Mouse (Mus musculus): ENCODE data around the gene Amer3.
A peak's percentile ranks its signal among the peaks of the same experiment; 100 is the strongest.
"Not testable (repeated sequence)": the region's sequence is repeated elsewhere in the genome, so short reads cannot be mapped to it uniquely, and the experiment has no call there.

Gene Amer3

GRCm38 (mm10) chr1:34578851-34579781 lies at the start of gene Amer3:
TSS of gene Amer3 (plus strand) at chr1:34579657.
- peak; percentile 77 for ATAC-seq (ENCODE audit: insufficient number of reproducible peaks, low FRiP score, low TSS enrichment)

- ATAC-seq (ENCODE audit: insufficient number of reproducible peaks, low FRiP score, low TSS enrichment), result not testable (repeated sequence)
Observed at GRCm38 (mm10) chr1:34534574-34534973, 44.9 kb upstream of the Amer3 start.

GRCm38 (mm10) chr1:34535043-34535698 lies 44.3 kb upstream of the Amer3 start, which contains the start of gene Cfc1:
TSS of gene Cfc1 (plus strand) at chr1:34535648.
- not testable (repeated sequence) for ATAC-seq (ENCODE audit: insufficient number of reproducible peaks, low FRiP score, low TSS enrichment)

GRCm38 (mm10) chr1:34536291-34536766 lies 43.1 kb upstream of the Amer3 start:
- no peak for ATAC-seq (ENCODE audit: insufficient number of reproducible peaks, low FRiP score, low TSS enrichment)

GRCm38 (mm10) chr1:34536767-34537485 lies 42.5 kb upstream of the Amer3 start:
- ATAC-seq (ENCODE audit: insufficient number of reproducible peaks, low FRiP score, low TSS enrichment), result no peak

GRCm38 (mm10) chr1:34547074-34547473 lies 32.4 kb upstream of the Amer3 start:
- ATAC-seq (ENCODE audit: insufficient number of reproducible peaks, low FRiP score, low TSS enrichment), result no peak

- no peak for ATAC-seq (ENCODE audit: insufficient number of reproducible peaks, low FRiP score, low TSS enrichment)
Observed at GRCm38 (mm10) chr1:34553690-34554089, 25.8 kb upstream of the Amer3 start.

- no peak for ATAC-seq (ENCODE audit: insufficient number of reproducible peaks, low FRiP score, low TSS enrichment)
Observed at GRCm38 (mm10) chr1:34554275-34554674, 25.2 kb upstream of the Amer3 start.

- no peak for ATAC-seq (ENCODE audit: insufficient number of reproducible peaks, low FRiP score, low TSS enrichment)
Observed at GRCm38 (mm10) chr1:34560843-34561242, 18.6 kb upstream of the Amer3 start, which contains the start of gene Prss40. TSS of gene Prss40 (minus strand) at chr1:34560943.

- no peak for ATAC-seq (ENCODE audit: insufficient number of reproducible peaks, low FRiP score, low TSS enrichment)
Observed at GRCm38 (mm10) chr1:34564383-34565045, 14.9 kb upstream of the Amer3 start.

- ATAC-seq (ENCODE audit: insufficient number of reproducible peaks, low FRiP score, low TSS enrichment), result no peak
Observed at GRCm38 (mm10) chr1:34568120-34568519, 11.3 kb upstream of the Amer3 start.

- ATAC-seq (ENCODE audit: insufficient number of reproducible peaks, low FRiP score, low TSS enrichment), result no peak
Observed at GRCm38 (mm10) chr1:34569876-34570275, 9.6 kb upstream of the Amer3 start.

GRCm38 (mm10) chr1:34571431-34571830 lies 8.0 kb upstream of the Amer3 start:
- ATAC-seq (ENCODE audit: insufficient number of reproducible peaks, low FRiP score, low TSS enrichment), result no peak

- ATAC-seq (ENCODE audit: insufficient number of reproducible peaks, low FRiP score, low TSS enrichment), result no peak
Observed at GRCm38 (mm10) chr1:34573221-34573620, 6.2 kb upstream of the Amer3 start.

GRCm38 (mm10) chr1:34579782-34580356 lies 412 bp downstream of the Amer3 start:
- 0 out of 2 replicates have a peak, but pooled peaks have one; percentile 2 for ATAC-seq (ENCODE audit: insufficient number of reproducible peaks, low FRiP score, low TSS enrichment)

- ATAC-seq (ENCODE audit: insufficient number of reproducible peaks, low FRiP score, low TSS enrichment), result no peak
Observed at GRCm38 (mm10) chr1:34582218-34582617, 2.8 kb downstream of the Amer3 start.

- ATAC-seq (ENCODE audit: insufficient number of reproducible peaks, low FRiP score, low TSS enrichment), result peak; percentile 80
Observed at GRCm38 (mm10) chr1:34583821-34584263, 4.4 kb downstream of the Amer3 start.

GRCm38 (mm10) chr1:34584736-34585135 lies 5.3 kb downstream of the Amer3 start:
- ATAC-seq (ENCODE audit: insufficient number of reproducible peaks, low FRiP score, low TSS enrichment), result peak; percentile 33; the same call in 1 of the 2 replicates

GRCm38 (mm10) chr1:34587298-34588096 lies 8.0 kb downstream of the Amer3 start:
- no peak for ATAC-seq (ENCODE audit: insufficient number of reproducible peaks, low FRiP score, low TSS enrichment)
